Mouse (Mus musculus): ENCODE measurements around the gene Pex14.

DNA sequence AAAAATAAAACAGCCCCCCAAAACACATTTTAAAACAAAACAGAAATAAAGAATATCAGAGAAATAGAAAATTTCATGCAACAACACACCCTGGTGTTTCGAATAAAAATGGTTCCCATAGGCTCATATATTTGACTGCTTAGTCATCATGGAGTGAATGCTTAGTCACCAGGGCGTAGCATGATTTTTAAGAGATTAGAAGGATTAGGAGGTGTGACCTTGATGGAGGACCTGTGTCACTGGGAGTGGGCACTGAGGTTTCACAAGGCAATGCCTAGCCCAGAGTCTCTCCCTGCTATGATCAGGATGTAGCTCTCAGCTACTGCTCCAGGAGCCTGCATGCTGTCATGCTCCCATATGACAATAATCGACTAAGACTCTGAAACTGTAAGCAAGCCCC lies 93.6 kb downstream of the Pex14 start:
- no peak for TF ChIP-seq CTCF (IDR thresholded peaks at IDR 0.05)
- TF ChIP-seq POLR2A (IDR thresholded peaks at IDR 0.05; ENCODE audit: insufficient read depth, low read depth, low read length) = no peak

Data from heart, adult 2 months (tissue).